Mouse (Mus musculus) forebrain, embryonic 14.5 days (tissue): ENCODE data around the gene Slit2. TPM values are rescaled to one million over a fixed set of nuclear protein-coding genes. Genes with fewer than 3 reads are reported as not detected.

Experiments
- ATAC-seq: fragments of 200-750 bp; cut with Nextera tagmentation; 2 replicates; pipeline ENCODE4 v1.8.0; 2017; ENCODE audit warnings: mild to moderate bottlenecking, moderate library complexity
- DNase-seq: peaks from one replicate; pipeline ENCODE4 v3.0.0-alpha.2; 2015; ENCODE audit warnings: low spot score
- H3K27ac ChIP-seq: fragments of 300-500 bp; sonication (generic); 2 replicates; pipeline ENCODE4 v1.5.1; 2014; ENCODE audit warnings: low read depth, mild to moderate bottlenecking, control low read depth, low read length, moderate library complexity
- H3K27me3 ChIP-seq: fragments of 300-500 bp; sonication (generic); replicated peaks from 2 replicates; pipeline ENCODE4 v1.6.1; 2014; ENCODE audit warnings: low read length, control low read depth, mixed read lengths; ENCODE audit not compliant: control insufficient read depth, insufficient read depth
- H3K36me3 ChIP-seq: fragments of 300-500 bp; sonication (generic); 2 replicates; pipeline ENCODE4 v1.6.1; 2014; ENCODE audit warnings: low read length, control low read depth; ENCODE audit not compliant: control insufficient read depth, insufficient read depth
- H3K4me1 ChIP-seq: fragments of 300-500 bp; sonication (generic); 2 replicates; pipeline ENCODE4 v1.6.1; 2014; ENCODE audit warnings: antibody characterized with exemption, low read length, control low read depth; ENCODE audit not compliant: control insufficient read depth, insufficient read depth
- H3K4me2 ChIP-seq: fragments of 300-500 bp; sonication (generic); 2 replicates; pipeline ENCODE4 v1.6.1; 2014; ENCODE audit warnings: mild to moderate bottlenecking, control low read depth, low read length
- H3K4me3 ChIP-seq: fragments of 300-500 bp; sonication (generic); 2 replicates; pipeline ENCODE4 v1.5.1; 2014; ENCODE audit warnings: low read depth, low read length, control low read depth
- H3K9ac ChIP-seq: fragments of 300-500 bp; sonication (generic); 2 replicates; pipeline ENCODE4 v1.6.1; 2014; ENCODE audit warnings: mild to moderate bottlenecking, low read length, control low read depth, moderate library complexity
- H3K9me3 ChIP-seq: fragments of 300-500 bp; sonication (generic); replicated peaks from 2 replicates; pipeline ENCODE4 v1.6.1; 2016; ENCODE audit warnings: low read length, control low read depth, mixed read lengths; ENCODE audit not compliant: control insufficient read depth
- WGBS: fragments of 180-500 bp; shearing (Covaris S2); extraction: QIAGEN DNeasy Blood & Tissue Kit; methylation state at CpG from one replicate; pipeline ENCODE4 v1.1.7; 2014; 5-methylcytosine and 5-hydroxymethylcytosine counted together
- polyA plus RNA-seq: library from polyadenylated mRNA; unstranded; fragments of >200 nt; fragmentation: Nextera tagmentation; extraction: Ambion mirVana; gene quantifications from 2 replicates; pipeline ENCODE4 v1.2.1, GENCODE M21; 2014

Slit2 gene
- polyA plus RNA-seq, 1 experiment from 2014 or later, result 10.0 TPM

DNA sequence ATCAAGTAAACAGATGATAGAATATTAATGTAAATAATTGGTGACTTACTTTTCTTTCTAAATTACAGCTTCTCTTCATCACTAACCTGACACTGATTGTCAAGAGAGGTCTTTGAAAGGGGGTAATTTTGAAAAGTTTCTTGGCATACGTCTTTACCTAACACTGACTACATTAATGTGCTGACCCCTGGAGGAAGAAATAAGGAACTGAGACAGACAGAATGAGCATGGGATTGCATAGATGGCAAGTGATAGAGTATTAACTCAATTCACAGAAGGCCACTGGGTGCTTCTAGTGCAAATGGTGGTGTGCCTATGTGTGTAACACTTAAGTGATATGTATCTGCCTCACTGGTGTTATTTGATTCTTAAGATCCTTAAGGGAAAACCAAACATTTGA, 130.5 kb downstream of the Slit2 start:
- Histone ChIP-seq H3K9me3 (no peaks in the 10 kb centered on the region), H3K36me3 (no peaks in the 10 kb centered on the region), H3K27me3 (no peaks in the 10 kb centered on the region), H3K27ac (no peak overlapping the region), H3K4me2 (no peak overlapping the region), H3K9ac (no peak overlapping the region), H3K4me3 (no peak overlapping the region), H3K4me1 (peaks cover 6% of the 10 kb centered on the region)
- DNase-seq (peak; percentile 56), ATAC-seq (peak; percentile 83)
- WGBS, result 9% methylated on average over 1 of the region's 1 CpGs

DNA sequence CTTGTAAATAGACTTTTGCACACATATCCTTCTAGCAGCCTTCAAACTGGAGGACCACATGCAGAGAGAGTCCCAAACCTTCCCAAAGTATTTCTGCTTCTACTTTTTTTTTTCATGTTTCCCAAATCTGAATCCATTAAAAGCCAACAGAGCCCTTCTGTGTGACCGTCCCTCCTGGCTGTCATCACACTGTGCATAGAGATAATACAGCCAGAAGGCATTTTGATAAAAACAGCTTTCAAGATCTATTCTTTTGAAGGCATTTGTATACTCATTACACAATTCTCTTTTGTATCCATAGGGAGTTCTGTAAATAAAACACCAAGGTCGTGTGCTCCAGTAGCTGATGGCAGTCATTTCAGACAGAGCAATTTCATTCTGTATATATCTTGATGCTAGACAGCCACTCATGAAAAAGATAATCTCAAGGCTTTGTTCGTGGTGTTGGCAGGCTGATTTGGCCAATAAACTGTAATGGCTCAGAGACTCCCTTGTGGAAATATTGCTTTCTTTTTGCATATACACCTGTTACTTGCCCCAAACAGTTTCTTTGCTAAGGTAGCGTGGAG, 132.1 kb downstream of the Slit2 start:
- Histone ChIP-seq H3K9me3 (no peaks in the 10 kb centered on the region), H3K36me3 (no peaks in the 10 kb centered on the region), H3K27me3 (no peaks in the 10 kb centered on the region), H3K4me1 (peaks cover 6% of the 10 kb centered on the region), H3K4me2 (no peak overlapping the region), H3K9ac (no peak overlapping the region), H3K4me3 (no peak overlapping the region), H3K27ac (0 out of 2 replicates have a peak overlapping the region, but pooled peaks have one; percentile 33)
- WGBS, result 49% methylated on average over 4 of the region's 4 CpGs
- ATAC-seq (no peak), DNase-seq (no peak)

GRCm38 (mm10) chr5:48122651-48123050, 139.7 kb downstream of the Slit2 start:
- Histone ChIP-seq H3K4me1 (0 out of 2 replicates have a peak, but pooled peaks cover 6% of the 10 kb centered on the region), H3K36me3 (no peaks in the 10 kb centered on the region), H3K27ac (no peak overlapping the region), H3K27me3 (no peaks in the 10 kb centered on the region), H3K9ac (no peak overlapping the region), H3K9me3 (no peaks in the 10 kb centered on the region), H3K4me3 (no peak overlapping the region), H3K4me2 (no peak overlapping the region)
- 9% methylated on average over 5 of the region's 5 CpGs for WGBS
- peak; percentile 76 for ATAC-seq
- peak; percentile 76 for DNase-seq

- Histone ChIP-seq H3K36me3 (no peaks in the 10 kb centered on the region), H3K27ac (no peak overlapping the region), H3K9ac (no peak overlapping the region), H3K4me1 (0 out of 2 replicates have a peak, but pooled peaks cover 2% of the 10 kb centered on the region), H3K27me3 (no peaks in the 10 kb centered on the region), H3K9me3 (no peaks in the 10 kb centered on the region), H3K4me3 (no peak overlapping the region), H3K4me2 (no peak overlapping the region)
- DNase-seq, result peak; percentile 70
- ATAC-seq, result 0 out of 2 replicates have a peak, but pooled peaks have one; percentile 40
- 81% methylated on average over 3 of the region's 3 CpGs for WGBS
Measured at GRCm38 (mm10) chr5:48125770-48126423, 143.0 kb downstream of the Slit2 start.

DNA sequence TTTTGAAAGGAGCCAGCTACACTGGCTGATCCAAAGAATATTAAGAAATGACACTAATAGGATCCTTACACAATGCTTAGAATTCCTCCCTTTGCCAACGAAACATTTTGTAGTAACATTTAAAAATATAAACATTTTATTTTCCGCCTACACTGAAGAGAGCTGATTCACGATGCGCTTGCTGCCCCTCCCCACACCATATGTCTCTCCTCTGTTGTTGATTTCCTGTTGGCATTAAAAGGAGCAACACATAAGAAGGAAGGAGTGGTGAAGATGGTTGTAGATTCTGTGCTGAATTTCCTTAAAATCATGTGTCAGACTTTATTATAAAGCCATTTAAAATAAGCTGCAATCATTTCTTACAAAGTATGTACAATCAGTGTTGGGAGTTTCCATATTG, 147.0 kb downstream of the Slit2 start:
- H3K9ac ChIP-seq, result no peak overlapping the region
- no peaks in the 10 kb centered on the region for H3K27me3 ChIP-seq
- no peak overlapping the region for H3K4me2 ChIP-seq
- H3K27ac ChIP-seq, result no peak overlapping the region
- peak; percentile 58 for DNase-seq
- peak; percentile 71; the same call in 1 of the 2 replicates for ATAC-seq
- H3K36me3 ChIP-seq, result no peaks in the 10 kb centered on the region
- no peaks in the 10 kb centered on the region for H3K9me3 ChIP-seq
- H3K4me1 ChIP-seq, result no peaks in the 10 kb centered on the region
- WGBS, result 76% methylated on average over 4 of the region's 4 CpGs
- H3K4me3 ChIP-seq, result no peak overlapping the region

DNA sequence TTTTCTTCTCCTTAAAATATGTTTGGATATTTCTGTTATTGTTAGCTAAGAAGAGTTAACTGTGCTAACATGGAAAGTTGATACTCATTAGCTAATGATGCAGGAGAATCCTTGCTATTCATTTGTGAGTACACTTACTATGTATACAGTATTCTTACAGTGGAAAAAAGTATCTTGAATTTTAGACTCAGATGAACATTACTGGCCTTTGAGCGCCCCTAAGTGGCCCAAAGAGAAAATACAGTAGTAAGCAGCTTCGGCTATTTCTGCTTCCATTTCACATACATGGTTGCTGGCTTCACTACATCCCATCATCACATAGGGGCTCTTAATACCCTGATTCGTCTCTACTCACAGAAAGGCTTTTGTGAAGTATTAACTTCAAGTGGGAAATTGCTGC, 153.6 kb downstream of the Slit2 start:
- Histone ChIP-seq H3K27ac (no peak overlapping the region), H3K4me1 (no peaks in the 10 kb centered on the region), H3K9ac (no peak overlapping the region), H3K4me3 (no peak overlapping the region), H3K27me3 (no peaks in the 10 kb centered on the region), H3K4me2 (no peak overlapping the region), H3K36me3 (no peaks in the 10 kb centered on the region), H3K9me3 (no peaks in the 10 kb centered on the region)
- peak; percentile 76 for DNase-seq
- 17% methylated on average over 3 of the region's 3 CpGs for WGBS
- peak; percentile 45; the same call in 1 of the 2 replicates for ATAC-seq

DNA sequence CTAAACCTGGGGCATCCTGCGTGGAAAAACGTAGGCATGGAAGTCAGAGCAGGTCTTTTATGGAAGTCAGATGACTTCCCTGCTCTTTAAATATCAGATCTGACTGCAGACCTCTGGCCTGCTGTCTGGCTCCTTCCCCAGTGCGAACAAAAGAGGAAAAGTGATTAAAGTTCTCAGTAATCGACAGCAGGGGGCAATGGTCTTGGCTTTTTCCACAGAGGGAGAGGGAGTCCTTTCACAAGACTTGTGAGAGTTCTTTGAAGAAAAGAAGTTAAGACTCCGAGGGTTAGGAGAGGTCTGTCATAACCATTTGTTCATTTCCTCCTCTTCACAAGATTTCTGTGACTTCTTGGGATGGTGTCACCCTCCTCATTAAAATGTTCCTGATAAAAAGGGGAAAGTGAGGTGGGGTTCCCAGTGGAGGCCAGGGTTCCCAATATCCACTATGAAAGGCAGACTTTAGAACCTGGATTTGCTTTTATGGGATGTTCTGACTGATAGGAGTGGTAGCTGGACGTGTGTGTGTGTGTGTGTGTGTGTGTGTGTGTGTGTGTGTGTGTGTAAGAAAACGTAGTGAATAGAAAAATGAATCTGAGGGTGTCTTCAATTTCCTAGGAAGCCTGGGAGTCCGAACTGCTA, 156.0 kb downstream of the Slit2 start:
- no peak overlapping the region for H3K4me3 ChIP-seq
- no peak overlapping the region for H3K9ac ChIP-seq
- H3K27me3 ChIP-seq, result no peaks in the 10 kb centered on the region
- H3K27ac ChIP-seq, result no peak overlapping the region
- DNase-seq, result peak; percentile 66
- ATAC-seq, result peak; percentile 61
- no peaks in the 10 kb centered on the region for H3K36me3 ChIP-seq
- H3K4me2 ChIP-seq, result no peak overlapping the region
- no peaks in the 10 kb centered on the region for H3K9me3 ChIP-seq
- 3% methylated on average over 8 of the region's 8 CpGs for WGBS
- no peaks in the 10 kb centered on the region for H3K4me1 ChIP-seq

- DNase-seq (no peak), ATAC-seq (no peak)
- Histone ChIP-seq H3K27me3 (no peaks in the 10 kb centered on the region), H3K9ac (no peak overlapping the region), H3K4me2 (no peak overlapping the region), H3K36me3 (no peaks in the 10 kb centered on the region), H3K27ac (no peak overlapping the region), H3K4me1 (no peaks in the 10 kb centered on the region), H3K4me3 (no peak overlapping the region), H3K9me3 (no peaks in the 10 kb centered on the region)
- WGBS, result 2% methylated on average over 6 of the region's 6 CpGs
Measured at GRCm38 (mm10) chr5:48139488-48139862, 156.5 kb downstream of the Slit2 start.

- Histone ChIP-seq H3K4me1 (no peaks in the 10 kb centered on the region), H3K27me3 (no peaks in the 10 kb centered on the region), H3K36me3 (no peaks in the 10 kb centered on the region), H3K4me3 (no peak overlapping the region), H3K4me2 (no peak overlapping the region), H3K27ac (no peak overlapping the region), H3K9ac (no peak overlapping the region), H3K9me3 (no peaks in the 10 kb centered on the region)
- DNase-seq, result no peak
- no peak for ATAC-seq
- WGBS, result 90% methylated on average over 2 of the region's 2 CpGs
Measured at GRCm38 (mm10) chr5:48146082-48146481, 163.1 kb downstream of the Slit2 start.
